Mouse (Mus musculus) kidney, adult 2 months (tissue): ENCODE data around the gene Gm12258. TPM values are rescaled to one million over a fixed set of nuclear protein-coding genes. Genes with fewer than 3 reads are reported as not detected.

Source experiments
- DNase-seq: peaks from one replicate; pipeline ENCODE4 v3.0.0; 2021
- H3K27ac ChIP-seq: fragments of 200-500 bp; 2 replicates; pipeline ENCODE4 v1.5.1; 2012; ENCODE audit warnings: low read depth, low read length, control low read depth, inconsistent platforms; ENCODE audit not compliant: insufficient read depth
- H3K27me3 ChIP-seq: fragments of 200-500 bp; replicated peaks from 2 replicates; pipeline ENCODE4 v1.6.1; 2012; ENCODE audit warnings: mild to moderate bottlenecking, moderate library complexity, low read length, inconsistent platforms; ENCODE audit not compliant: control insufficient read depth, insufficient read depth
- H3K36me3 ChIP-seq: fragments of 200-500 bp; 2 replicates; pipeline ENCODE4 v1.6.1; 2012; ENCODE audit warnings: mild to moderate bottlenecking, moderate library complexity, low read length, inconsistent platforms; ENCODE audit not compliant: control insufficient read depth, insufficient read depth
- H3K4me1 ChIP-seq: fragments of 200-500 bp; 2 replicates; pipeline ENCODE4 v1.6.1; 2011; ENCODE audit warnings: low read length; ENCODE audit not compliant: control insufficient read depth, insufficient read depth
- H3K4me3 ChIP-seq: fragments of 200-500 bp; 2 replicates; pipeline ENCODE4 v1.5.1; 2011; ENCODE audit warnings: mild to moderate bottlenecking, low read depth, low read length, control low read depth; ENCODE audit not compliant: insufficient read depth
- CTCF ChIP-seq: fragments of 200-500 bp; conservative IDR thresholded peaks from 2 replicates; pipeline ENCODE4 v1.5.1; 2011; ENCODE audit warnings: low read depth, mild to moderate bottlenecking, control low read depth, low read length, moderate library complexity, mixed read lengths; ENCODE audit not compliant: insufficient read depth, insufficient read length
- POLR2A ChIP-seq: fragments of 200-500 bp; IDR thresholded peaks from one replicate; pipeline ENCODE4 v1.6.1; 2011; ENCODE audit warnings: low read depth, low read length, control low read depth
- WGBS: fragments of 180-500 bp; shearing (Covaris S2); methylation state at CpG from one replicate; pipeline ENCODE4 v1.1.7; 2018; 5-methylcytosine and 5-hydroxymethylcytosine counted together
- polyA plus RNA-seq: library from polyadenylated mRNA; depleted of rRNA; stranded (reverse); fragments of >200 nt; gene quantifications from 2 replicates; pipeline ENCODE4 v1.2.3, GENCODE M21; 2012

The Gm12258 gene
- polyA plus RNA-seq, 1 experiment: 2.3 TPM

- Histone ChIP-seq H3K4me3 (no peak overlapping the region), H3K27ac (no peak overlapping the region; the same call in 1 of the 2 replicates), H3K27me3 (no peaks in the 10 kb centered on the region), H3K4me1 (peaks cover 3% of the 10 kb centered on the region; the same call in 1 of the 2 replicates), H3K36me3 (no peaks in the 10 kb centered on the region)
- 43% methylated on average over 4 of the region's 4 CpGs for WGBS
- DNase-seq: peak; percentile 69
- no peak for TF ChIP-seq CTCF
- TF ChIP-seq POLR2A: no peak
Measured at GRCm38 (mm10) chr11:58870961-58871360, 24.0 kb downstream of the Gm12258 start.

DNA sequence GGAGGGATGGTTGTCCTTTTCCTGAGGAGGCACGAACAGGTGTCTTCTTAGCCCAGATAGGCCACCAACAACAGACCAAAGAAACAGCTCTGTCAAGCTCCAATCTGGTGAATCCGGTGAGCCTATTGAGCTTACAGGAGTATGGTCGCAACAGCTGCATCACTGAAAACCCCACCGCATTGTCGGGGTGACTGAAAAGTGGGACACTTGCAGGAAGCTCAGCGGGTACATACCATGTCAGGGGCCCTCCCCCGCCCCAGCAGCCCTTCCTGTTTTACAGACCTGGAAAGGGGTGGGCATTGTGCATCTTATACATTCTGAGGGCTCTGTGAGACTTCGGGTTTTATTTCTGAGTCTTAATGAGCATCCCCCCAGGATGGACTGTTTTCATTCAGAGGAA lies 36.8 kb downstream of the Gm12258 start:
- H3K27me3 ChIP-seq: no peaks in the 10 kb centered on the region
- TF ChIP-seq CTCF (no peak), POLR2A (no peak)
- peaks cover 1% of the 10 kb centered on the region for H3K36me3 ChIP-seq
- 78% methylated on average over 8 of the region's 8 CpGs for WGBS
- H3K4me1 ChIP-seq: no peaks in the 10 kb centered on the region
- DNase-seq: no peak
- H3K27ac ChIP-seq: no peak overlapping the region
- no peak overlapping the region for H3K4me3 ChIP-seq

DNA sequence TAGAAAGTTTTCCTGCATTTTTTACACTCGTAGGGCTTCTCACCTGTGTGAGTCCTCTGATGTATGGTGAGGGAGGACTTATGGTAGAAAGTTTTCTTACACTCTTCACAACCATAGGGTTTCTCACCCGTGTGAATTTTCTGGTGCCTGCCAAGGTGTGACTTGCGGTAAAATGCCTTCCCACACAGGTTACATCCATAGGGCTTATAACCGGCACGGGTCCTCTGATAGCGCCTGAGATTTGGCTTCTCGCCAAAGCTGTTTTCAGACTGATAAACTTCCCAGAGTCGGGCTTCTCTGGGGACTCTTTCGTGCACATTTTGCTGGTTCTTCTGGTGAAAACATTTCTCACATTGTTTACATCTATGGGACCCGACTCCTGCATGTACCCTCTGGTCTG lies 43.6 kb downstream of the Gm12258 start:
- no peak for DNase-seq
- WGBS: 82% methylated on average over 10 of the region's 10 CpGs
- Histone ChIP-seq H3K27me3 (no peaks in the 10 kb centered on the region), H3K36me3 (peaks cover 4% of the 10 kb centered on the region), H3K27ac (no peak overlapping the region), H3K4me3 (no peak overlapping the region), H3K4me1 (no peaks in the 10 kb centered on the region)
- TF ChIP-seq CTCF (no peak), POLR2A (no peak)

- H3K36me3 ChIP-seq: peaks cover 5% of the 10 kb centered on the region
- TF ChIP-seq CTCF (no peak), POLR2A (no peak)
- WGBS: 81% methylated on average over 6 of the region's 6 CpGs
- H3K27me3 ChIP-seq: no peaks in the 10 kb centered on the region
- no peak for DNase-seq
- no peaks in the 10 kb centered on the region for H3K4me1 ChIP-seq
- no peak overlapping the region for H3K27ac ChIP-seq
- H3K4me3 ChIP-seq: no peak overlapping the region
Measured at GRCm38 (mm10) chr11:58894456-58894855, 47.5 kb downstream of the Gm12258 start.

DNA sequence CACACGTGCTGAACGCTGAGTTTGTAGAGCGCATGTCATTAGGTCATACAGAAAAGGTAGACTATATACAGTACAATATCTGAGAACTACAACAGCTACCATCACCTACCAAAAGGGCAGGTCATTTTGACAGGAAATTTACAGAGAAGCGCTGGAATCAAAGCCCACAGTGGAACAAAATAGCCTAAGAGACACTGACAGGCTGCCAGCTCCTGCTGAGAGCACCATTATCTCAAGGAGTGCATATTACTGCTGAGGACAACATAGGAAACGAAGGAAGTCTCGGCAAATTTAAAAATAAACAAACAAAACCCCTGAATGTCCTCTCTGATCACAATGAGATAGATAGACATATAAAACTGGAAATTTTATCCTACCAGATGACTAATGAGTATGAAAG lies 50.5 kb downstream of the Gm12258 start:
- H3K4me3 ChIP-seq: no peak overlapping the region
- no peak for DNase-seq
- WGBS: 85% methylated on average over 6 of the region's 6 CpGs
- no peak overlapping the region for H3K27ac ChIP-seq
- H3K27me3 ChIP-seq: no peaks in the 10 kb centered on the region
- H3K36me3 ChIP-seq: peaks cover 4% of the 10 kb centered on the region; the same call in 1 of the 2 replicates
- TF ChIP-seq CTCF (no peak), POLR2A (no peak)
- no peaks in the 10 kb centered on the region; the same call in 1 of the 2 replicates for H3K4me1 ChIP-seq

- peaks cover 2% of the 10 kb centered on the region; the same call in 1 of the 2 replicates for H3K36me3 ChIP-seq
- H3K4me1 ChIP-seq: peaks cover 3% of the 10 kb centered on the region; the same call in 1 of the 2 replicates
Measured at GRCm38 (mm10) chr11:58901080-58901479, 54.1 kb downstream of the Gm12258 start.

GRCm38 (mm10) chr11:58903511-58904409 lies 56.8 kb downstream of the Gm12258 start, which contains the start of gene Zfp39:
Zfp39 (minus strand) TSS chr11:58904225.
- Histone ChIP-seq H3K36me3 (no peaks in the 10 kb centered on the region), H3K27me3 (no peaks in the 10 kb centered on the region), H3K4me1 (peaks cover 3% of the 10 kb centered on the region; the same call in 1 of the 2 replicates), H3K4me3 (peak within 1 kb of the TSS; percentile 81), H3K27ac (peak within 1 kb of the TSS; percentile 74)
- peak; percentile 98 for DNase-seq
- under 1% methylated on average over 40 of the region's 40 CpGs for WGBS
- TF ChIP-seq POLR2A: no peak
- TF ChIP-seq CTCF: no peak

More at GRCm38 (mm10) chr11:58901080-58901479, 54.1 kb downstream of the Gm12258 start:
- TF ChIP-seq CTCF: no peak
- TF ChIP-seq POLR2A: no peak
- DNase-seq: no peak
- no peaks in the 10 kb centered on the region for H3K27me3 ChIP-seq
- no peak overlapping the region for H3K27ac ChIP-seq
- H3K4me3 ChIP-seq: no peak overlapping the region
